Mouse (Mus musculus) T-cell, adult 2 months (primary cell): ENCODE results near the gene C87414.
"Not testable (repeated sequence)": the region's sequence is repeated elsewhere in the genome, so short reads cannot be mapped to it uniquely, and the experiment has no call there.

Source experiments
- DNase-seq: peaks from one replicate; pipeline ENCODE4 v3.0.0; 2022; ENCODE audit warnings: low spot score

C87414 gene

GRCm38 (mm10) chr5:93671451-93671850 is at the start of gene C87414:
C87414 (minus strand) TSS chr5:93671551.
- not testable (repeated sequence) for DNase-seq

GRCm38 (mm10) chr5:93684661-93685060 is 13.3 kb upstream of the C87414 start:
- DNase-seq: not testable (repeated sequence)
